Mouse (Mus musculus) cerebellum, adult 2 months (tissue): ENCODE results near the gene Serpina6. TPM values are rescaled to one million over a fixed set of nuclear protein-coding genes. Genes with fewer than 3 reads are reported as not detected.

Source experiments
- DNase-seq, 2 experiments: peaks; one replicate each; pipeline ENCODE4 v3.0.0; 2021
- H3K27ac ChIP-seq: fragments of 200-500 bp; 2 replicates; pipeline ENCODE4 v1.5.1; 2012; ENCODE audit warnings: low read length, control low read depth, inconsistent platforms; ENCODE audit not compliant: insufficient read depth
- H3K27me3 ChIP-seq: fragments of 200-500 bp; 2 replicates; pipeline ENCODE4 v1.6.1; 2012; ENCODE audit warnings: inconsistent platforms, mild to moderate bottlenecking, low read length, moderate library complexity; ENCODE audit not compliant: control insufficient read depth, insufficient read depth
- H3K4me1 ChIP-seq: fragments of 200-500 bp; 2 replicates; pipeline ENCODE4 v1.6.1; 2011; ENCODE audit warnings: low read length; ENCODE audit not compliant: control insufficient read depth, insufficient read depth
- H3K4me3 ChIP-seq: fragments of 200-500 bp; replicated peaks from 2 replicates; pipeline ENCODE3; 2011; ENCODE audit warnings: mild to moderate bottlenecking, low read depth, low read length, control low read depth; ENCODE audit not compliant: insufficient read depth
- CTCF ChIP-seq: fragments of 200-500 bp; IDR thresholded peaks from 2 replicates; pipeline ENCODE4 v1.5.1; 2011; ENCODE audit warnings: low read depth, mild to moderate bottlenecking, control low read depth, low read length, moderate library complexity, borderline replicate concordance; ENCODE audit not compliant: insufficient read depth
- POLR2A ChIP-seq: fragments of 200-500 bp; IDR thresholded peaks from 2 replicates; pipeline ENCODE4 v1.6.1; 2011; ENCODE audit warnings: low read length, control low read depth, borderline replicate concordance; ENCODE audit not compliant: insufficient read depth
- WGBS: fragments of 180-500 bp; shearing (Covaris S2); methylation state at CpG from one replicate; pipeline ENCODE4 v1.1.7; 2018; 5-methylcytosine and 5-hydroxymethylcytosine counted together
- polyA plus RNA-seq: library from polyadenylated mRNA; depleted of rRNA; stranded (reverse); fragments of >200 nt; gene quantifications from 2 replicates; pipeline ENCODE4 v1.2.3, GENCODE M21; 2012; rRNA removed

The Serpina6 gene
- polyA plus RNA-seq, 1 experiment, result not detected

DNA sequence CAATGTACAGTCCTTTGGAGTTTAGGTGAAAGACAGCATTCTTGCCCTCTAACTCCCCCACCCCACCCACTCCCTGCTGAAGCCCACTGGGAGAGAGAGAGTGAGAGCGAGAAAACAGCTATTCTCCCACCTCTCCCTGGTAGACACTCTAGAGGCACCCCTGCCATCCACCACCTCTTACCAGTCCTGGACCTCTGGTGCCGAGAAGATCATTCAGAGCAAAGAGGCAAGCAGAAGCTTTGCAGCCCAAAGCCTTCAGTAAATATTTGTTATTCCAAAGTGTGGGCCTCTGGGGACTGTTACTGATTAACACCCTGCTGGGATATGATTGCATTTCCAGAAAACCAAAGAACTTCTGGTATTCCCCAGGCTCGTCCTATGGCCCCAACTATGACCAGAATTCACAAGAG, 25.8 kb downstream of the Serpina6 start, which contains the start of gene Serpina10:
Serpina10 (minus strand) TSS at position 242 of the 410 bp plus-strand sequence.
- TF ChIP-seq CTCF (no peak), POLR2A (no peak)
- WGBS, result 69% methylated on average over 3 of the region's 3 CpGs
- H3K4me3 ChIP-seq, result no peak within 1 kb of the TSS
- no peak for DNase-seq
- H3K27me3 ChIP-seq, result no peaks in the 10 kb centered on the region; the same call in 1 of the 2 replicates
- no peak within 1 kb of the TSS for H3K27ac ChIP-seq
- no peaks in the 10 kb centered on the region for H3K4me1 ChIP-seq

DNA sequence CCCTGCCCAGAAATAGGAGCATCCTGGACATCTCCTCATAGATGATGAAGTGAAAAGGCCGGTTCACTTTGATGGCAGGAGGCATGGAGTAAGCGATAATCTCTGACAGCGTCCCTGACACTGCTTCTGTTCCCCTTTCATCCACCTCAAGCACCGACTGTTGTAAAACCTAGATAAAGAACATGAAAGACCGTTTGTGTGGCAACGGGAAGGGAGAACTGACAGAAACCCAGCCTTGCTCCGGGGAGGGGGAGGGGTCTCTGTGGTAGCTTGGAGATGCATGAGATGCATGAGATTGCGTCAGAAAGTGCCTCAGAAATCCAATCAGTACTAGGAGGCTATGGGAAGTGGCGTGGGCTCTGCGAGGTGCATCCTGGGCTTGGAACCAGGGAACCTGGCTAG, 40.2 kb downstream of the Serpina6 start:
- Histone ChIP-seq H3K27me3 (no peaks in the 10 kb centered on the region), H3K27ac (no peak overlapping the region), H3K4me1 (no peaks in the 10 kb centered on the region), H3K4me3 (no peak overlapping the region)
- no peak for DNase-seq
- TF ChIP-seq CTCF (no peak), POLR2A (no peak)
- WGBS, result 94% methylated on average over 10 of the region's 10 CpGs

DNA sequence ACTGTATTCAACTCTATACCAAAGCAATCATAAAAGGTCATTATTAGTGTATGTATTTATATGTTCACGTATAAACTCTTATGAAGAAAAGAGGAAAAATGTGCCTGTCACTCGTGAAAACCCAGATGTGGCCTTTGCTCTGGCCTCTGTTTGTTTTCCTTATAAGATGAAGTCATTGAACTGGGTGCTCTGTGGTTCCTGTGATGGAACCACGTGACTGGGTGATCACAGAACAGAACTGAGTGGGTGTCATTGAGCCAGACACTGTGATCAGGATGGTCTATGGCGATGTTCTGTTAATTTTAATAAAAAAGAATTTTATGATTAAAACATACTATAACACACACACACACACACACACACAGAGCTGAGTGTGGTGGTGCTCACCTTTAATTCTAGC, 41.3 kb downstream of the Serpina6 start:
- 83% methylated on average over 4 of the region's 4 CpGs for WGBS
- Histone ChIP-seq H3K4me1 (no peaks in the 10 kb centered on the region), H3K4me3 (no peak overlapping the region), H3K27ac (no peak overlapping the region), H3K27me3 (no peaks in the 10 kb centered on the region)
- no peak for DNase-seq
- TF ChIP-seq POLR2A, result no peak
- no peak for TF ChIP-seq CTCF

DNA sequence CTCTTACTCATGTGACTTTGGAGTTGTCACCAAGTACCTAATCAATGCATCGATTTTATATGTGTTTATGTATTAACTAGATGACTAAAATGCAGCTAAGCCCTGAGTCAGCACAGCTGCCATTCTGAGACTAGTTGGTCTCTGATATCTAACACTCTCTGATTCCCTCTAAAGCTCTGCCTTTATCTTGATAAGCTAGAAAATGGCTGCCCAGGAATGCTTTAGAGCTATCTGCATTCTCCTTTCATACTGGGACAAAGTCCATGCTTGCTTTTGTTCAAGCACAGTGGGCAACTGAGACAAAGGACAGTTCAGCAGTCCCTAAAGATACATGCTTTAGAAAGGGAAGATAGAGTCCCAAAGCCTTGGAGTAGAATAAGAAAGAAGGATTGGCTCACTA, 41.9 kb downstream of the Serpina6 start:
- Histone ChIP-seq H3K4me1 (no peaks in the 10 kb centered on the region), H3K27ac (no peak overlapping the region), H3K27me3 (no peaks in the 10 kb centered on the region), H3K4me3 (no peak overlapping the region)
- TF ChIP-seq CTCF, result no peak
- TF ChIP-seq POLR2A, result no peak
- WGBS, result 87% methylated on average over 1 of the region's 1 CpGs
- DNase-seq, result no peak

DNA sequence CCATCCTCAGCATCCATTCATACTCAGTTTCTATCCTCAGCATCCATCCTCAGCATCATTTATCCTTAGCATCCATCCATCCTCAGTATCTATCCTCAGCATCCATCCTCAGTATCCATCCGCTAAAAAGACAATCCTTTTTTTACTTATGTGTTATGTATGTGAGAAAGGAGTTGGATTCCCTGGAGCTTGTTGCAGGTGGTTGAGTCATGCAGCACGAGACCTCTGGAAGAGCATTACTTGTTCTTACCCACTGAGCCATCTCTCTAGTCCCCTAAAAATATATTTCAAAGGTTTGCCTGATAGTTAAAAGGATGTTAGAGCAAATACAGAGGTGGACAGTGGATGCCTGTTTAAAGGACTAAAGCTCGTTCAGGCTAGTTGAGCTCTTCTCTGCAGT, 55.2 kb downstream of the Serpina6 start:
- TF ChIP-seq CTCF, result no peak
- TF ChIP-seq POLR2A, result no peak
- H3K4me3 ChIP-seq, result no peak overlapping the region
- 83% methylated on average over 3 of the region's 3 CpGs for WGBS
- no peaks in the 10 kb centered on the region for H3K4me1 ChIP-seq
- H3K27me3 ChIP-seq, result no peaks in the 10 kb centered on the region
- no peak for DNase-seq
- no peak overlapping the region for H3K27ac ChIP-seq

DNA sequence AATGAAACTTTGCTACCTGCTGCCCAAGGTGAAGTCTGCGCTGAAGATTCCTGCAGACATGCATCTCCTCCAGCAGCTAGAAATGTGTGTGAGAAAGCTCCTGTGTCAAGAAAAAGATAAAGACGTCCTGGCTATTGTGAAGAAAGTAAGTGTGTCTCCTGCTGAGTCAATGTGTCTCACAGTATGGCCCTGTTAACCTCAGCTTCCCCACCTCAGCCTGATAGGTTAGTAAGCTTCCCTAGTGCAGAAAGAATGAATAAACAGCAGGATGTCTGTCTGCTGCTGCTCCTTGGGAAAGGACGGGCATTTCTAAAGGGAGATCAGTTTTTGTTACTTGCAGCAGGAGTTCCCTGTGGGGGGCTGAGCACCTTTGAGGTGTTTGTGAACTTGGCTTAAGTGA, 56.6 kb downstream of the Serpina6 start:
- 39% methylated on average over 3 of the region's 3 CpGs for WGBS
- Histone ChIP-seq H3K27me3 (no peaks in the 10 kb centered on the region), H3K4me1 (no peaks in the 10 kb centered on the region), H3K27ac (no peak overlapping the region), H3K4me3 (no peak overlapping the region)
- no peak for DNase-seq
- no peak for TF ChIP-seq POLR2A
- TF ChIP-seq CTCF, result no peak

DNA sequence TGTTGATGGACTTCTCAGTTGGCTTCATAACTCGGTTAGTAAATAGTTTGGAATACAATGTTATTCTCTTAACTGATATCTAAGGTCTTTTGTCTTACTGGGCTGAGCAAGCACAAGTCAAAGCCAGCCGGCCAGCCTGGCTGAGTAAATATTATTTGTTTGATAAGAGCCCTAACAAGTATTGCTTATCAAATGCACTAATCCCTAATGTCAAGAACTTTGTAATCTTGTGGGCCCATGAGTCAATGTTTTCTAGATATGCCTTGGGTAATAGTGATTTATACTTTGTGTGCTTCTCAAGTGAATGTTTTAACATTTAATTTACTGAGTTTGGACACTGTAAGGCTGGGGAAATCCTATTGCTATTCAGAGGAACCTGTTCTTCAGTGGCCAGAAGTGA, 58.6 kb downstream of the Serpina6 start:
- 81% methylated on average over 2 of the region's 2 CpGs for WGBS
- no peaks in the 10 kb centered on the region for H3K4me1 ChIP-seq

More for the DNA sequence above, 58.6 kb downstream of the Serpina6 start:
- H3K27ac ChIP-seq, result no peak overlapping the region
- TF ChIP-seq POLR2A (no peak), CTCF (no peak)
- H3K27me3 ChIP-seq, result no peaks in the 10 kb centered on the region
- DNase-seq, result no peak
- H3K4me3 ChIP-seq, result no peak overlapping the region

Other genes with a start within 250 kb of the Serpina6 start
- gene 9330161L09Rik, start 249.4 kb downstream of the Serpina6 start, polyA plus RNA-seq, result 2.3 and 3.2 TPM in 2 replicates
- 184 and 187 TPM in 2 replicates for gene Ddx24, start 231.4 kb downstream of the Serpina6 start, polyA plus RNA-seq
- 82.1 and 99.0 TPM in 2 replicates for gene Ifi27, start 223.0 kb downstream of the Serpina6 start, polyA plus RNA-seq
- 8.7 and 9.6 TPM in 2 replicates for gene Ifi27l2a, start 213.5 kb downstream of the Serpina6 start, polyA plus RNA-seq
- gene Ifi27l2b, start 200.0 kb downstream of the Serpina6 start, polyA plus RNA-seq, result not detected in 2 replicates
- gene Ppp4r4, start 124.9 kb downstream of the Serpina6 start, polyA plus RNA-seq, result 21.9 and 22.3 TPM in 2 replicates
- gene Serpina10, start 25.8 kb downstream of the Serpina6 start, polyA plus RNA-seq, result not detected in 2 replicates
- not detected in 2 replicates for gene Serpina16, start 18.9 kb upstream of the Serpina6 start, polyA plus RNA-seq
- gene Serpina1f, start 38.3 kb upstream of the Serpina6 start, polyA plus RNA-seq, result not detected in 2 replicates
- not detected in 2 replicates for gene Serpina1d, start 116.4 kb upstream of the Serpina6 start, polyA plus RNA-seq
- not detected in 2 replicates for gene Serpina1b, start 173.2 kb upstream of the Serpina6 start, polyA plus RNA-seq
- gene Serpina1a, start 206.3 kb upstream of the Serpina6 start, polyA plus RNA-seq, result not detected in 2 replicates
- not detected in 2 replicates for gene Serpina1c, start 247.7 kb upstream of the Serpina6 start, polyA plus RNA-seq